Mouse (Mus musculus) retina, postnatal 7 days (tissue): Measurements from ENCODE around the gene Cenpq.

Experiments
- DNase-seq: peaks from one replicate; pipeline ENCODE4 v3.0.0-alpha.2; 2012; ENCODE audit warnings: low read depth, low spot score

Gene Cenpq

DNA sequence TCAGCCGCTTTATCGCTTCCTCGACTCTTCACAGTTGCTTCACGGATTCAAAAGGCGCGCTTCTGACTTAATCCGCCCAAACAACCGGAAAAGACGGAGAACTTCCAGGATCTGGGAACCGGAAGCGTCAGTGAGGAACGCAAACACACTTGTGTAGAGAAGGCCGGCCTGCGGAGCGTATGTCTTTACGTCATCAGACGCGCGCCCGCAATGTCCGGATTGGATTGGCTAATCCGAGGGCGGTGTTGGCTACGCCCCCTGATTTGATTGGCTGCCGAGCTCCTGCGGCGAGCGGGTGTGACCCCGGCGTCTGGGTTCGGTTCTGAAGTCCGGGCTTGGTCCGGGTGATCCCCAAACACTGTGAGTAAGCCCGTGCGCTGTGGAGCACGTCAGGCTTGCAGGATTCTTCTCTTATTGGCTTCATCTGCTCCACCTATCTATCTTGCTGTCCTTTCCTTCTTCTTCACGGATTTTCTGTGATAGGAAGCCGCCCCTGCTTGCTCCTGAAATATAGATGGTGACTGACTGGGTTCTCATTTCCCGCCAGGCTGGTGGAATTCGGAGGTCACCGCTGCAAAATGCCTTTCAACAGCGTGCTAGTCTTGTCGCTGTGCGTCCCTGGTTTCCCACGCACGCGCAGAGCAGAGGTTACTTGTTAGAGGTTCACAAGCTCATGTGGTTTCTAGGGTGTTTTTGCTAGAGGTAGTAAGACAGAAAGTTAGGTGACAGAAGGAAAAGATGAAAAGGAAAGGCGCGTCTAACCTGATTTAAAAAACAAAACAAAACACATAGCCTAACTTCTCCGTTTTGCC lies at the start of gene Cenpq, which contains the start of gene Mut:
Gene Cenpq, minus strand, starts transcription at position 628 of the 812 bp plus-strand sequence.
Gene Mut, plus strand, starts transcription at position 266 of the 812 bp plus-strand sequence.
- DNase-seq, result peak; percentile 98

DNA sequence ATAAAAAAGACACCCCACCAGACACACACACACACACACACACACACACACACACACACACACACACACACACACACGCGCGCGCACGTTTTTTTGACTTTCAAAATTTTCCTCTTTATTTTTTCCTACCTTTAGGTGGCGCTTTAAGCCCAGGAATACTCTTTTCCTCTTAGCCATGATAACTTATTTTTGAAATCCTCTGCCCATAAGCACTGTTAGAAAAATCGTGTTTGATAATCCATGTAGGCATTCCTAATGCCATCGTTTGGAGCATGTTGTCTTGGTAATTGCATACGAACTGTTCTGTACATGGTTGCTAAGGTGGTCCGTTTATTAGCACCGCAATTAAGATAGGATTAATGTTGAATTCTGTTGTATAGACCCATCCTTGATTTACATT lies 43.1 kb upstream of the Cenpq start:
- no peak for DNase-seq

GRCm38 (mm10) chr17:40948518-40948917 lies 13.7 kb upstream of the Cenpq start:
- DNase-seq, result no peak

- no peak for DNase-seq
These were observed 862 bp downstream of the Cenpq start for GRCm38 (mm10) chr17:40933985-40934384.

- DNase-seq, result no peak
These were observed 19.3 kb downstream of the Cenpq start for GRCm38 (mm10) chr17:40915499-40915898.

GRCm38 (mm10) chr17:40914250-40914649 lies 20.6 kb downstream of the Cenpq start, which contains the start of gene Glyatl3:
Gene Glyatl3, minus strand, starts transcription at chr17:40914350.
- no peak for DNase-seq

DNA sequence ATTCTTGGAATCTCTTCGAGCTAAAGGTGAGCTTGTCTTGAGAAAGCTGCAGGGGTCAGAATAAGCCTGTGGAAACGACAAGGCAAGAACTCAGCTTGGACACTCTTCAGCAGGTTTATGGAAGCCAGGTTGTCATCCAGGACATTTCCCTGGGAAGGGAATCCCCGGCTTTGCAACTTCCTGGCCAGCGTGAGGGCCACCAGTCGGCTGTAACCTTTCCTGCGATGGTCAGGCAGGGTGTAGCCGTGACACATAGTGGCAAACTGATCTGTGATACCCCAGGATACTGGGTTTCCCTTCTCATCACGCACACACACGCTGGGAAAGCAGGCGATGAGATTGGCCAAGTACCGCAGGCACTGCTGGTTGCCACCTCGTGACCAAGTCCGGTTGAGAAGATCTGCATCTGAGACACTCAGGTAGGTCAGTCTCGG lies 30.1 kb downstream of the Cenpq start:
- DNase-seq, result no peak

DNA sequence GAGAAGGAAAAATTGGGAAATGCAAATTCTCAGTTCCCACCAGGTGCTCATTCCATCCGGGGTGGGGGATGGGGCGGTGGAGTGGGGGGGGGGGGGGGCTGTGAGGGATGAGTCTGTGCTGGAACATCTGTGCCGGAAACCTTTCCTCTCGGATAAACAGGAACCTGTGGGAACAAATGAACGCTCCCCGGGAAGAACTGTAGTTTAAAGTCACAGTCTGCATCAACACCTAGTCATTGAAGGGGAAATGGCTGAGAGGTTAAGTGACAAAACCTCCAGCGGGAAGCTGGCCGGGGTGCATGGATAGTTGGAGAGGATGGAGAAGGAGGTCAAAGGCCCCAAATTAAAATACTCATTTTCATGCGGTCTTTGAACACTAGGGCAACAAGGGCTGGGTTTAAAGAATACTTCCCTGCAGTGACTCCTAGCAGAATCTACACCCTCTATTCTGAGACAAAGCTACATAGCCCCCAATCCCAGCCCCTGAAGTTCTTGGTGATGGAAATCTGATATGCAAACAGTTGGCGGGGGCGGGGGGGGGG lies 30.7 kb downstream of the Cenpq start:
- DNase-seq, result no peak

GRCm38 (mm10) chr17:40903345-40903744 lies 31.5 kb downstream of the Cenpq start:
- no peak for DNase-seq

GRCm38 (mm10) chr17:40899783-40900363 lies 35.0 kb downstream of the Cenpq start:
- DNase-seq, result no peak

GRCm38 (mm10) chr17:40896863-40897262 lies 38.0 kb downstream of the Cenpq start:
- DNase-seq, result no peak

DNA sequence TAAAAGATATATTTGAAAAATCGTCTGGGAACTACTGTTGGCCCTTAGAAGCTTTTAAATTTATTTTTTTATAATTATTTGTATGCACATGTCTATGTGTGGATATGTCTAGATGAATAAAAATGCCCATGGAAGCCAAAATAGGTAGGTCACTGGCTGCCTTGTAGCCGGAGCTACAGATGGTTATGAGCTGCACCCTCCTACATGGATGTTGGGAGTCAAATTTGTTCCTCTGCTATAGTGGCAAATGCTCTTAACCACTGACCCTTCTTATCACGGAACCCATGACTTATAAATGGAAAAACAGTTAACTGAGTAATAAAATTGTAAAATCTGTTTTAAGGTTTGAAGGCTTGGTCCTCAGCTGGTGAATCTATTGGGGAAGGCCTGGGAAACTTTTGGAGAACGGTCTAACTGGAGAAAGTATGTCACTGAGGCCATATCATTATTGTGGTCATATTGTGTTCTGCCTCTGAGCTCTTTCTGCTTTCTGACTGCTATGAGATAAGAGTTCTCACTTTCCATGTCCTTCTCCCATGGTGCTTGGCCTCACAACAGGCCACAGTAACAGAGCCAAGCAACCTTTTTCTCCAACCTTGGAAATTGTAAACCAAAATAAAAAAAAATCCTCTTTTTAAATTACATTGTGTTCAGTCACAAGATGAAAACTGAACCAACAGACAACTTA lies 46.9 kb downstream of the Cenpq start:
- no peak for DNase-seq

GRCm38 (mm10) chr17:40885155-40885554 lies 49.7 kb downstream of the Cenpq start:
- DNase-seq, result no peak

DNA sequence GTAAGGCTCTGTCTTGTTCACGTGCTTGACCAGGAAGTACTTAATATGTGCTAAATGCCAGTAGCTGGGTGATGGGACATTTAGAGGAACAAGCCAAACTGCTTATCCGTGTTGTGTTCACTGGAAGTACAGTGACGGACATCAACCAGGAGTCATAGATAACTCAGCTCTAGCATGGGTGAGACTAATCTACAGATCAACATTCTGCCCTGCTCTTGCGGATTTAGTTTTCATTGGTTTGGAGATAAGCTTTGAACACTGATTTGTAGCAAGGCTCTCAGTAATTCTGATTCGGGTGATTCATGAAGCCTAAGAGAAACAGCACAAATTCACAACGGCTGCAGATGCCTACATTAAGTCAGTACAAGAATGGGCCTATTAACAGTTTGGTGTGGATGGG lies 52.7 kb downstream of the Cenpq start:
- DNase-seq, result no peak

GRCm38 (mm10) chr17:40879924-40880691 lies 54.7 kb downstream of the Cenpq start, which contains the start of gene 9130008F23Rik:
Gene 9130008F23Rik, minus strand, starts transcription at chr17:40880559.
- DNase-seq, result no peak

DNA sequence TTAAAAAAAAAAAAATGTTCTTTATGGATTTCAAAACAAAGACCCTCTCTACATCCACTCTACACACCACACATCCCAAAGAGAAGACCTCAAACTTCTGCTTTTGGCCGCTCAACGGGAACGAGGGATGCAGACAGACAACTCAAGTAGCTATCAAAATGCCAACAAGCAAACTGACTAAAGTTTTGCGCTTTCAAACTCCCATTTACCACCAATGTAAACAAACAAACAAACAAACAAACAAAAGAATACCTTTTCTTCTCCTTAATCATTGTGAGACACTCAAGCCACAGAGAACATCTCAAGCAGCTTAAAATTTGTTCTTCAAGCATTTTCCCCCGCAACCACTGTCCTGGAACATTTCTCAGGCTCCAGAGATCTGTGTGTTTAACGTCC lies 55.3 kb downstream of the Cenpq start:
- no peak for DNase-seq

DNA sequence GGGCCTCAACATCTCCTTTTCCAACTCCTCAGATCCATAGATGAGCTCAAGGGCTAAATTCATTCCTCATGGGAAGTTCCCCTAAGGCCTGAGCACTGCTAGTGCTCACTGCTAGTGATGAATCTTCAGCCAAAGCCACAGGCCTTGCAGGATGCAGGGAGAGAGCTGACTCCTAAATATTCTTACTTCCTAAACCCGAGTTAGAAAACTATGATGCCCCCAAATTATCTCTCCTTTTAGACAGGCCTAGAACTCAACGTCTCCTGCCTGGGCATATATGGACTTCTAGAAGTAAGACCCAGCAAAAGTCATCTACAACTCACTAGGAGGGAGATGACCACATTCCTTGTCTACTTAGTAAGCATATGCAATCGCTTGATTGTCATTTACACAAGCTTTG lies 57.1 kb downstream of the Cenpq start:
- DNase-seq, result no peak

DNA sequence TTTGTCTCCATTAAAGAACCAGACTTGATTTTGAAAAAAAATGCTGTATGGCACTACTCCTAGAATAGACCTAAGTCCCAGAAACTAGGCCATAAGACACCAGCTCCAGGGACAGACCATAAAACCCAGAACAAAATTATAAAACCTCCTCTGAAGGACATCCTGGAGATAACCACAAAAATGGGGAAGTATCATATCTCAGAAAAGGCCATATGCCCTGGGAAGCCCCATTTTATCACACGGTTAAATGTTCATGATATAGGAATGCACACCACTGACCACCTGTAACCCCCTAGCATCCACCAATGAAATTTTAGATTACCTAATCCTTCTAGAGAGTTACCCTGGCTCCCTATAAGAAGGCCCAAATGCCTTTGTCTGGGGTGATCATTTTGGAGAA lies 59.3 kb downstream of the Cenpq start:
- no peak for DNase-seq

DNA sequence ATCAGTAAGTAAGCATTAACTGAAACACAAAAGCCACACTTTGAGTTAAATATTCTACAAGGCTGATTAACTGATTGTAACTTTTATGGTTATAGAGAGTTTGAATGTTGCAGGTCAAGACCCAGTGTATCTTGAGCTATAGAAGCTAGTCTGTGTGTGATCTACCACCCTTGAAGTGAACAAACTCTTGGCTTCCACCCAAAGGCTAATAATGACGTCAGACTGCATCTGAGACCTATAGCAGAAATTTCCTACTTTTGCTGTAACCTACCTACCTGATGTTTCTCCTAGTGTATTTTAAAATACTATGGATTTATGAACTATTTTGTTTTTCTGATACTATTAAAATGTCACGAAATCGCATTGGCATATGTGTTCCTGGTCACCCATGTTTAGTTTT lies 60.1 kb downstream of the Cenpq start:
- DNase-seq, result no peak

DNA sequence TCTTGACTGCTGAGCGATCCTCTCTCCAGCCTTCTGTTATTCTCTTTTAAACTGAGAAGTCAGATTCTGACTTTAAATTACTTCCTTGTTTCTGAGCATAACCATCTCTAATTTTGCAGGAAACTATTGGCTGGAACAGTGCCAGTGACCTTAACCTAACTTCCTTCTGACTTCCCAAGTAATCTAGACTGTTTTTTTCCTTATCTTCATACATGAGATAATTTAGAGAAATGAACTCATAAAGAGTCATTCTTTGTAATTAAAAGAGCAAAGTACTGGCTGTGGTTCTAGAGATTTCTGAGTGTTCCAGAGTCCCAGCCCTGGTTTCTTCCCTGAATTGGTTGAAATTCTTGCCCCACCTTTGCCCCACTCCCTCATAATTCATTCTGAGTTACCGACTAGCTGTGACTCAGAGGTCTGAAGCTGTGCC lies 61.2 kb downstream of the Cenpq start:
- no peak for DNase-seq
